Mouse (Mus musculus) testis, adult 2 months (tissue): ENCODE measurements around the gene Esam. TPM values are rescaled to one million over a fixed set of nuclear protein-coding genes. Genes with fewer than 3 reads are reported as not detected.
A peak's percentile ranks its signal among the peaks of the same experiment; 100 is the strongest.

Source experiments
- H3K27ac ChIP-seq: fragments of 200-500 bp; 2 replicates; pipeline ENCODE4 v1.5.1; 2012; ENCODE audit warnings: low read depth, low read length; ENCODE audit not compliant: control insufficient read depth, insufficient read depth
- H3K27me3 ChIP-seq: fragments of 200-500 bp; 2 replicates; pipeline ENCODE4 v1.6.1; 2012; ENCODE audit warnings: mild to moderate bottlenecking, low read length, moderate library complexity; ENCODE audit not compliant: control insufficient read depth, insufficient read depth
- H3K36me3 ChIP-seq: fragments of 200-500 bp; 2 replicates; pipeline ENCODE4 v1.6.1; 2012; ENCODE audit warnings: mild to moderate bottlenecking, low read length; ENCODE audit not compliant: control insufficient read depth, insufficient read depth
- H3K4me1 ChIP-seq: fragments of 200-500 bp; 2 replicates; pipeline ENCODE4 v1.6.1; 2012; ENCODE audit warnings: low read length; ENCODE audit not compliant: control insufficient read depth, insufficient read depth
- H3K4me3 ChIP-seq: fragments of 200-500 bp; 2 replicates; pipeline ENCODE4 v1.5.1; 2012; ENCODE audit warnings: low read depth, mild to moderate bottlenecking, low read length, moderate library complexity, mixed read lengths; ENCODE audit not compliant: control insufficient read depth
- CTCF ChIP-seq: fragments of 200-500 bp; IDR thresholded peaks from 2 replicates; pipeline ENCODE4 v1.5.1; 2012; ENCODE audit warnings: low read depth, mild to moderate bottlenecking, inconsistent platforms, low read length, moderate library complexity; ENCODE audit not compliant: control insufficient read depth, insufficient read depth, insufficient replicate concordance
- POLR2A ChIP-seq: fragments of 200-500 bp; IDR thresholded peaks from 2 replicates; pipeline ENCODE4 v1.6.1; 2012; ENCODE audit warnings: low read depth, mild to moderate bottlenecking, inconsistent platforms, low read length, moderate library complexity; ENCODE audit not compliant: control insufficient read depth
- polyA plus RNA-seq: library from polyadenylated mRNA; depleted of rRNA; stranded (reverse); fragments of >200 nt; gene quantifications from 2 replicates; pipeline ENCODE4 v1.2.3, GENCODE M21; 2012

Gene Esam
- polyA plus RNA-seq, 1 experiment = 3.0 TPM

GRCm38 (mm10) chr9:37519995-37520394 is 7.9 kb upstream of the Esam start:
- TF ChIP-seq POLR2A = no peak
- no peaks in the 10 kb centered on the region; the same call in 1 of the 2 replicates for H3K36me3 ChIP-seq

GRCm38 (mm10) chr9:37525461-37525860 is 2.4 kb upstream of the Esam start:
- TF ChIP-seq POLR2A = no peak
- no peak for TF ChIP-seq CTCF
- Histone ChIP-seq H3K4me3 (no peak overlapping the region), H3K27me3 (no peaks in the 10 kb centered on the region; the same call in 1 of the 2 replicates), H3K4me1 (peaks cover 9% of the 10 kb centered on the region), H3K36me3 (no peaks in the 10 kb centered on the region; the same call in 1 of the 2 replicates), H3K27ac (no peak overlapping the region)

More at GRCm38 (mm10) chr9:37519995-37520394, 7.9 kb upstream of the Esam start:
- Histone ChIP-seq H3K4me3 (no peak overlapping the region), H3K27me3 (no peaks in the 10 kb centered on the region), H3K4me1 (no peaks in the 10 kb centered on the region), H3K27ac (no peak overlapping the region)

GRCm38 (mm10) chr9:37526443-37527395 is 1.2 kb upstream of the Esam start:
- Histone ChIP-seq H3K27me3 (no peaks in the 10 kb centered on the region; the same call in none of the 2 replicates), H3K27ac (no peak overlapping the region), H3K4me3 (no peak overlapping the region), H3K36me3 (no peaks in the 10 kb centered on the region), H3K4me1 (peaks cover 17% of the 10 kb centered on the region)
- no peak for TF ChIP-seq POLR2A
- TF ChIP-seq CTCF = no peak

GRCm38 (mm10) chr9:37528225-37528970 is 520 bp downstream of the Esam start:
- TF ChIP-seq POLR2A (no peak), CTCF (no peak)
- H3K27ac ChIP-seq = no peak overlapping the region
- peak overlapping the region; percentile 2 for H3K4me3 ChIP-seq
- H3K36me3 ChIP-seq = no peaks in the 10 kb centered on the region
- no peaks in the 10 kb centered on the region; the same call in none of the 2 replicates for H3K27me3 ChIP-seq
- peaks cover 17% of the 10 kb centered on the region for H3K4me1 ChIP-seq

GRCm38 (mm10) chr9:37530031-37530887 is 2.4 kb downstream of the Esam start:
- H3K27ac ChIP-seq = peak overlapping the region; percentile 26; the same call in 1 of the 2 replicates
- no peaks in the 10 kb centered on the region for H3K36me3 ChIP-seq
- H3K27me3 ChIP-seq = no peaks in the 10 kb centered on the region; the same call in none of the 2 replicates
- H3K4me3 ChIP-seq = peak overlapping the region; percentile 28
- H3K4me1 ChIP-seq = peaks cover 17% of the 10 kb centered on the region
- TF ChIP-seq CTCF (no peak), POLR2A (no peak)

- peak overlapping the region; percentile 53 for H3K4me3 ChIP-seq
- H3K36me3 ChIP-seq = no peaks in the 10 kb centered on the region
- 0 out of 2 replicates have a peak, but pooled peaks have one; percentile 15 for TF ChIP-seq CTCF
- TF ChIP-seq POLR2A = no peak
- peaks cover 17% of the 10 kb centered on the region for H3K4me1 ChIP-seq
- H3K27ac ChIP-seq = peak overlapping the region; percentile 38; the same call in 1 of the 2 replicates
- H3K27me3 ChIP-seq = no peaks in the 10 kb centered on the region; the same call in none of the 2 replicates
Measured at GRCm38 (mm10) chr9:37530888-37531705, 3.2 kb downstream of the Esam start.
